Mouse (Mus musculus): ENCODE data around the gene Atg14.

- TF ChIP-seq POLR2A (IDR thresholded peaks at IDR 0.05; ENCODE audit: borderline replicate concordance, low read depth, low read length): no peak
- peak; percentile 32; the same call in 1 of the 2 replicates for TF ChIP-seq CTCF (IDR thresholded peaks at IDR 0.05; ENCODE audit: low read depth, low read length)
Measured at GRCm38 (mm10) chr14:47515636-47516035, 54.8 kb downstream of the Atg14 start.
